Mouse (Mus musculus): ENCODE results near the gene Tmem247.

- TF ChIP-seq CTCF (IDR thresholded peaks at IDR 0.05; ENCODE audit: low read depth, low read length) = no peak
- TF ChIP-seq POLR2A (IDR thresholded peaks at IDR 0.05; ENCODE audit: borderline replicate concordance, low read depth, low read length) = no peak
Observed at GRCm38 (mm10) chr17:86926836-86927235, 9.7 kb downstream of the Tmem247 start.

All from bone marrow macrophage, adult 2 months (primary cell).